ENCODE assay signal across 23 mouse cellular contexts in the genomic region with DNA sequence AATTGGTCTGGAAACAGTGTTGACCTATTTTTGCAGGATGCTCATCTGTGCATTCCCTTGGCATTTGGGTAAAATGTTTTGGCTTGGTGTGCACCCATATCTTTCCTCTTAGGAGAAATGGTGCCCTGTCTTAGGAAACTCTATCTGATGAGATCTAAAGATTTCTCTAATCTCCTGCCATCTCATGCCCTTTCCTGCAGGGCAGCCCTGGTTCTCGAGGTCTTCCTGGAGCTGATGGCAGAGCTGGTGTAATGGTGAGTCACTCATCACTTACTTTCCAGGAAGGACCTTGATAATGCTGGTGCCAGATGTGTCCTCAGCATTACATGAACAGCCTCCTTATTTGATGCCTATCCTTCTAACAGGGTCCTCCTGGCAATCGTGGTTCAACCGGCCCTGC. TPM values are rescaled to one million over a fixed set of nuclear protein-coding genes. Genes with fewer than 3 reads are reported as not detected.
DNase-seq lines count a peak whose midpoint lies in the region; ATAC-seq lines count a peak whose summit lies in the region.
"Had no signal": no experiment of that assay in that cellular context is flagged by ENCODE, and none has a peak within 500 bp of the region (broad histone marks: within the 10 kb centered on the region; RNA-seq: fewer than 3 reads in every experiment).

No protein-coding gene starts in this region.

- H3K36me3 ChIP-seq in embryonic facial prominence, embryonic 15.5 days = peaks cover 74% of the 10 kb centered on the region
- H3K36me3 ChIP-seq in forebrain, embryonic 13.5 days (ENCODE audit: poor library complexity, severe bottlenecking) = no peaks in the 10 kb centered on the region
- H3K36me3 ChIP-seq: G1E; hindbrain, embryonic 12.5 days had no signal

- no peak overlapping the region for H3K4me2 ChIP-seq in embryonic facial prominence, embryonic 15.5 days (replicated peaks)
- H3K4me2 ChIP-seq in forebrain, embryonic 13.5 days = no peak overlapping the region
- H3K4me2 ChIP-seq: hindbrain, embryonic 12.5 days had no signal

- peaks cover 8% of the 10 kb centered on the region for H3K4me1 ChIP-seq in embryonic facial prominence, embryonic 15.5 days
- no peaks in the 10 kb centered on the region for H3K4me1 ChIP-seq in forebrain, embryonic 13.5 days
- H3K4me1 ChIP-seq: heart, embryonic 10.5 days; hindbrain, embryonic 12.5 days had no signal

- WGBS in embryonic facial prominence, embryonic 15.5 days = 71% methylated on average over 3 of the region's 3 CpGs
- WGBS in forebrain, embryonic 13.5 days = 92% methylated on average over 3 of the region's 3 CpGs

- H3K27ac ChIP-seq in embryonic facial prominence, embryonic 15.5 days (replicated peaks) = peak overlapping the region; percentile 72
- no peak overlapping the region for H3K27ac ChIP-seq in forebrain, embryonic 13.5 days
- H3K27ac ChIP-seq: heart, embryonic 10.5 days; hindbrain, embryonic 12.5 days had no signal

- DNase-seq in adrenal gland, postnatal 10 days = peak; percentile 29
- no peak for DNase-seq in adrenal gland, postnatal 25 days
- DNase-seq in 3T3-L1 (ENCODE audit: low read depth, low spot score) (peak; percentile 82), MN1 (ENCODE audit: low spot score) (peak; percentile 69)
- DNase-seq: cerebellum, adult 11 months; cerebellum, adult 8-10 months; cerebellum, postnatal 25 days; gastrocnemius, postnatal 10 days; heart, adult 18-20 months; heart, postnatal 10 days; heart, postnatal 4 days; kidney, adult 8-10 months had no signal

- no peak overlapping the region for H3K9ac ChIP-seq in embryonic facial prominence, embryonic 15.5 days
- no peak overlapping the region for H3K9ac ChIP-seq in forebrain, embryonic 13.5 days
- H3K9ac ChIP-seq: hindbrain, embryonic 12.5 days had no signal

- no peak for ATAC-seq in embryonic facial prominence, embryonic 15.5 days (ENCODE audit: insufficient number of reproducible peaks, low FRiP score, low TSS enrichment, low read depth)
- no peak for ATAC-seq in frontal cortex, adult (ENCODE audit: low TSS enrichment)
- ATAC-seq in forebrain, embryonic 13.5 days = no peak
- ATAC-seq: CD4-positive, CD25-positive, alpha-beta regulatory T cell, adult 4 months; forebrain, embryonic 14.5 days; hindbrain, embryonic 16.5 days; inflammation-experienced regulatory T-cells, adult 6 months; intestine, postnatal 0 days had no signal

- H3K4me3 ChIP-seq in embryonic facial prominence, embryonic 15.5 days (replicated peaks) = no peak overlapping the region
- H3K4me3 ChIP-seq in forebrain, embryonic 13.5 days = no peak overlapping the region
- H3K4me3 ChIP-seq: heart, embryonic 10.5 days; hindbrain, embryonic 12.5 days had no signal

- H3K9me3 ChIP-seq in embryonic facial prominence, embryonic 15.5 days (replicated peaks) = no peaks in the 10 kb centered on the region
- H3K9me3 ChIP-seq in forebrain, embryonic 13.5 days (replicated peaks) = no peaks in the 10 kb centered on the region
- H3K9me3 ChIP-seq: G1E; heart, embryonic 10.5 days; hindbrain, embryonic 12.5 days had no signal

- H3K27me3 ChIP-seq in embryonic facial prominence, embryonic 15.5 days = no peaks in the 10 kb centered on the region
- H3K27me3 ChIP-seq in forebrain, embryonic 13.5 days = no peaks in the 10 kb centered on the region
- H3K27me3 ChIP-seq: hindbrain, embryonic 12.5 days had no signal

RNA-seq across cellular contexts. Expression of a gene that starts 16.4 kb away (rescaled TPM):
- 1,000 to 10,000 TPM in 1 of 2 experiments, 100 to 1,000 TPM in 1; 549 to 1,048 TPM for total RNA-seq in adrenal gland, postnatal 10 days (2021)
- total RNA-seq in adrenal gland, postnatal 25 days (2021) = 92.1 and 93.5 TPM in 2 replicates
- polyA plus RNA-seq in embryonic facial prominence, embryonic 15.5 days (2015; fragmentation: Nextera tagmentation; extraction: Ambion mirVana) = 2,269 and 2,307 TPM in 2 replicates
- polyA plus RNA-seq in forebrain, embryonic 13.5 days (2015; fragmentation: Nextera tagmentation; extraction: Ambion mirVana) = 29.8 and 31.4 TPM in 2 replicates
- polyA plus RNA-seq: G1E had no signal
